Mouse (Mus musculus) gastrocnemius, postnatal 36 days (tissue): ENCODE results near the gene Rbl1. TPM values are rescaled to one million over a fixed set of nuclear protein-coding genes. Genes with fewer than 3 reads are reported as not detected.

Experiments used
- DNase-seq, 2 experiments: peaks; one replicate each; pipeline ENCODE4 v3.0.0; 2022
- intact Hi-C: fragments of 180-260 bp; cut with DNase I; formaldehyde crosslinking; loops from one replicate; pipeline ENCODE4 v1.15.1; 2025
- total RNA-seq, 2 experiments: library from RNA; stranded (reverse); gene quantifications; 2 replicates each; pipeline ENCODE4 v1.2.3; 2021

Rbl1 gene
- total RNA-seq, 2 experiments from 2014 or later: 1.6 to 2.2 TPM

GRCm38 (mm10) chr2:157135529-157136120 is 68.7 kb downstream of the Rbl1 start:
- intact Hi-C loops: no loop called here
- DNase-seq: no peak

- intact Hi-C loops: no loop called here
- peak; percentile 93 to 97 for DNase-seq
These were observed 69.3 kb downstream of the Rbl1 start, which contains the start of gene Samhd1 for GRCm38 (mm10) chr2:157135014-157135413. Gene Samhd1 (minus strand): TSS chr2:157135265.

- intact Hi-C loops: loop anchor here (5.0 kb wide), 1 partner anchor 68 kb away; the partner anchor contains the start of gene Rbl1
- peak in 1 of 2 experiments; percentile 18 for DNase-seq
These were observed 69.8 kb downstream of the Rbl1 start for GRCm38 (mm10) chr2:157134479-157134931.

- intact Hi-C loops: loop anchor here (5.0 kb wide), 1 partner anchor 68 kb away; the partner anchor contains the start of gene Rbl1
- DNase-seq: no peak
These were observed 70.4 kb downstream of the Rbl1 start for GRCm38 (mm10) chr2:157133769-157134478.

- DNase-seq: no peak
- intact Hi-C loops: loop anchor here (5.0 kb wide), 1 partner anchor 69 kb away; the partner anchor contains the start of gene Rbl1
These were observed 71.4 kb downstream of the Rbl1 start for GRCm38 (mm10) chr2:157132686-157133540.

GRCm38 (mm10) chr2:157132086-157132485 is 72.2 kb downstream of the Rbl1 start:
- no peak for DNase-seq
- intact Hi-C loops: loop anchor here (5.0 kb wide), 1 partner anchor 70 kb away; the partner anchor contains the start of gene Rbl1

- intact Hi-C loops: loop anchor here (5.0 kb wide), 1 partner anchor 71 kb away; the partner anchor contains the start of gene Rbl1
- no peak for DNase-seq
These were observed 73.4 kb downstream of the Rbl1 start for GRCm38 (mm10) chr2:157130813-157131514.

- intact Hi-C loops: loop anchor here (5.0 kb wide), 2 partner anchors 73 to 133 kb away; partner anchors contain the start of gene Rbl1
- no peak for DNase-seq
These were observed 74.7 kb downstream of the Rbl1 start for GRCm38 (mm10) chr2:157129601-157130164.

- intact Hi-C loops: loop anchor here (5.0 kb wide), 1 partner anchor 133 kb away; no protein-coding TSS in a partner anchor
These were observed 75.2 kb downstream of the Rbl1 start for GRCm38 (mm10) chr2:157129096-157129495.

GRCm38 (mm10) chr2:157128072-157128471 is 76.3 kb downstream of the Rbl1 start:
- DNase-seq: no peak
- intact Hi-C loops: loop anchor here (5.0 kb wide), 1 partner anchor 134 kb away; no protein-coding TSS in a partner anchor

More at GRCm38 (mm10) chr2:157129096-157129495, 75.2 kb downstream of the Rbl1 start:
- DNase-seq: no peak

- intact Hi-C loops: loop anchor here (5.0 kb wide), 1 partner anchor 135 kb away; no protein-coding TSS in a partner anchor
- DNase-seq: no peak
These were observed 77.0 kb downstream of the Rbl1 start for GRCm38 (mm10) chr2:157127370-157127769.

- DNase-seq: no peak
- intact Hi-C loops: loop anchor here (5.0 kb wide), 1 partner anchor 137 kb away; no protein-coding TSS in a partner anchor
These were observed 79.1 kb downstream of the Rbl1 start for GRCm38 (mm10) chr2:157125246-157125645.

- intact Hi-C loops: no loop called here
- no peak for DNase-seq
These were observed 82.6 kb downstream of the Rbl1 start for GRCm38 (mm10) chr2:157121766-157122165.

- DNase-seq: no peak
- intact Hi-C loops: no loop called here
These were observed 85.3 kb downstream of the Rbl1 start for GRCm38 (mm10) chr2:157119075-157119474.

GRCm38 (mm10) chr2:157118556-157118955 is 85.8 kb downstream of the Rbl1 start:
- DNase-seq: no peak
- intact Hi-C loops: no loop called here

GRCm38 (mm10) chr2:157116964-157117363 is 87.4 kb downstream of the Rbl1 start:
- no peak for DNase-seq
- intact Hi-C loops: no loop called here

- no peak for DNase-seq
- intact Hi-C loops: no loop called here
These were observed 96.1 kb downstream of the Rbl1 start for GRCm38 (mm10) chr2:157108236-157108635.

- DNase-seq: no peak
- intact Hi-C loops: no loop called here
These were observed 99.9 kb downstream of the Rbl1 start for GRCm38 (mm10) chr2:157104454-157104853.

GRCm38 (mm10) chr2:157102256-157102655 is 102.1 kb downstream of the Rbl1 start:
- intact Hi-C loops: no loop called here
- DNase-seq: no peak
